Mouse (Mus musculus): ENCODE results near the gene Arfgef3. TPM values are rescaled to one million over a fixed set of nuclear protein-coding genes. Genes with fewer than 3 reads are reported as not detected.

Gene Arfgef3
- polyA plus RNA-seq, 1 experiment from 2014 or later, result 3.5 TPM

- no peak for DNase-seq (ENCODE audit: low spot score)
- Histone ChIP-seq H3K36me3 (ENCODE audit: insufficient read depth, low read length) (no peaks in the 10 kb centered on the region), H3K9ac (replicated peaks; ENCODE audit: low read depth) (no peak overlapping the region), H3K27ac (ENCODE audit: low read length) (no peak overlapping the region), H3K4me3 (ENCODE audit: low read depth, low read length) (no peak overlapping the region), H3K4me1 (ENCODE audit: insufficient read depth, low read depth, low read length) (no peaks in the 10 kb centered on the region), H3K4me2 (replicated peaks; ENCODE audit: low read depth, low read length) (no peak overlapping the region), H3K27me3 (replicated peaks; ENCODE audit: insufficient read depth, low read length) (no peaks in the 10 kb centered on the region), H3K9me3 (ENCODE audit: low read length) (no peaks in the 10 kb centered on the region)
- ATAC-seq, result no peak
- WGBS, result 89% methylated on average over 11 of the region's 11 CpGs
- no peak for TF ChIP-seq CTCF (IDR thresholded peaks at IDR 0.05)
- TF ChIP-seq EP300 (IDR thresholded peaks at IDR 0.05), result no peak
Measured at GRCm38 (mm10) chr10:18664794-18665193, 79.0 kb downstream of the Arfgef3 start.

- DNase-seq (ENCODE audit: low spot score) (no peak), ATAC-seq (no peak)
- Histone ChIP-seq H3K4me1 (ENCODE audit: insufficient read depth, low read depth, low read length) (no peaks in the 10 kb centered on the region), H3K27ac (ENCODE audit: low read length) (no peak overlapping the region), H3K4me3 (ENCODE audit: low read depth, low read length) (no peak overlapping the region), H3K9me3 (ENCODE audit: low read length) (no peaks in the 10 kb centered on the region), H3K36me3 (ENCODE audit: insufficient read depth, low read length) (no peaks in the 10 kb centered on the region), H3K4me2 (replicated peaks; ENCODE audit: low read depth, low read length) (no peak overlapping the region), H3K27me3 (replicated peaks; ENCODE audit: insufficient read depth, low read length) (no peaks in the 10 kb centered on the region), H3K9ac (replicated peaks; ENCODE audit: low read depth) (no peak overlapping the region)
- TF ChIP-seq CTCF (IDR thresholded peaks at IDR 0.05) (no peak), EP300 (IDR thresholded peaks at IDR 0.05) (no peak)
- 76% methylated on average over 2 of the region's 2 CpGs for WGBS
Measured at GRCm38 (mm10) chr10:18664016-18664415, 79.7 kb downstream of the Arfgef3 start.

DNA sequence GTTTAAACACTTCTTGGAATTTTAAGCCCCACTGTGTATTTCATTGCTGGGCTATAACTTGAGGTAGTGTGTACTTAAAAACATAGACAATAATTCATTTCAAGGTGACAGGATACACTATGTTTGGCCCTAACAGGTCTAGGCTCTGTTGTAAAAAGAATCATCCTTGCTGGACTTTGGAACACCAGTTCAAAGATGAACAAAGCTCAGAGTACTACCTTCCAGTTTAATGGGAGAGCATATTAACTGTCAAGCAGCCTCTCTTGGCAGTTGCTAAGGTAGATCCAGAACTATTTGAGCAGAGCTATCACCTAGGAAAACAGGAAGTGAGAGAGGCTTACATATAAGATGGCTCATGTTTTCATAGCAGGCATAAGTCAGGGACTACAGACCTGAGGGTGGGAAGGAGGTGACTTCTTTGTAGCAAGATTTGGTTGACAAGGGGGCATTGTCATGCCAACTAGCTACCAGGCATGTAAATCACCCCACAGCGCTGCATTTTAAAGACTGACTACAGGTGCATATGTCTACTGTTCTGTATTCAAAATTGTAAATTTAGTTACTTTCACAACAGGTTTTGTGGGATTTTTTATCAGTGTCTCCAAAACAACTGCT is 82.0 kb downstream of the Arfgef3 start:
- no peak for ATAC-seq
- 72% methylated on average over 1 of the region's 1 CpGs for WGBS
- H3K27me3 ChIP-seq (replicated peaks; ENCODE audit: insufficient read depth, low read length), result no peaks in the 10 kb centered on the region
- H3K9ac ChIP-seq (replicated peaks; ENCODE audit: low read depth), result no peak overlapping the region
- no peak overlapping the region for H3K4me2 ChIP-seq (replicated peaks; ENCODE audit: low read depth, low read length)
- no peak overlapping the region for H3K4me3 ChIP-seq (ENCODE audit: low read depth, low read length)
- no peak for TF ChIP-seq CTCF (IDR thresholded peaks at IDR 0.05)
- TF ChIP-seq EP300 (IDR thresholded peaks at IDR 0.05), result no peak
- H3K9me3 ChIP-seq (ENCODE audit: low read length), result no peaks in the 10 kb centered on the region
- no peaks in the 10 kb centered on the region for H3K4me1 ChIP-seq (ENCODE audit: insufficient read depth, low read depth, low read length)
- no peaks in the 10 kb centered on the region for H3K36me3 ChIP-seq (ENCODE audit: insufficient read depth, low read length)
- no peak overlapping the region for H3K27ac ChIP-seq (ENCODE audit: low read length)
- no peak for DNase-seq (ENCODE audit: low spot score)

- no peak overlapping the region for H3K4me3 ChIP-seq (ENCODE audit: low read depth, low read length)
- no peak overlapping the region for H3K4me2 ChIP-seq (replicated peaks; ENCODE audit: low read depth, low read length)
- no peaks in the 10 kb centered on the region for H3K36me3 ChIP-seq (ENCODE audit: insufficient read depth, low read length)
- no peak overlapping the region for H3K27ac ChIP-seq (ENCODE audit: low read length)
- 89% methylated on average over 2 of the region's 2 CpGs for WGBS
- H3K9ac ChIP-seq (replicated peaks; ENCODE audit: low read depth), result no peak overlapping the region
- no peaks in the 10 kb centered on the region for H3K4me1 ChIP-seq (ENCODE audit: insufficient read depth, low read depth, low read length)
- ATAC-seq (no peak), DNase-seq (ENCODE audit: low spot score) (no peak)
- H3K9me3 ChIP-seq (ENCODE audit: low read length), result no peaks in the 10 kb centered on the region
- TF ChIP-seq EP300 (IDR thresholded peaks at IDR 0.05), result no peak
- TF ChIP-seq CTCF (IDR thresholded peaks at IDR 0.05), result no peak
- no peaks in the 10 kb centered on the region for H3K27me3 ChIP-seq (replicated peaks; ENCODE audit: insufficient read depth, low read length)
Measured at GRCm38 (mm10) chr10:18660998-18661397, 82.8 kb downstream of the Arfgef3 start.

- no peak overlapping the region for H3K9ac ChIP-seq (replicated peaks; ENCODE audit: low read depth)
- H3K9me3 ChIP-seq (ENCODE audit: low read length), result no peaks in the 10 kb centered on the region
- no peaks in the 10 kb centered on the region for H3K36me3 ChIP-seq (ENCODE audit: insufficient read depth, low read length)
- ATAC-seq, result no peak
- H3K4me1 ChIP-seq (ENCODE audit: insufficient read depth, low read depth, low read length), result no peaks in the 10 kb centered on the region
- no peaks in the 10 kb centered on the region for H3K27me3 ChIP-seq (replicated peaks; ENCODE audit: insufficient read depth, low read length)
- no peak overlapping the region for H3K4me2 ChIP-seq (replicated peaks; ENCODE audit: low read depth, low read length)
- H3K4me3 ChIP-seq (ENCODE audit: low read depth, low read length), result no peak overlapping the region
- TF ChIP-seq CTCF (IDR thresholded peaks at IDR 0.05), result no peak
- no peak for TF ChIP-seq EP300 (IDR thresholded peaks at IDR 0.05)
- no peak overlapping the region for H3K27ac ChIP-seq (ENCODE audit: low read length)
- 87% methylated on average over 1 of the region's 1 CpGs for WGBS
- no peak for DNase-seq (ENCODE audit: low spot score)
Measured at GRCm38 (mm10) chr10:18657588-18657987, 86.2 kb downstream of the Arfgef3 start.

- no peak overlapping the region for H3K4me3 ChIP-seq (ENCODE audit: low read depth, low read length)
Measured at GRCm38 (mm10) chr10:18647069-18647468, 96.7 kb downstream of the Arfgef3 start.

GRCm38 (mm10) chr10:18646035-18646434 is 97.7 kb downstream of the Arfgef3 start:
- 70% methylated on average over 10 of the region's 10 CpGs for WGBS
- ATAC-seq, result no peak
- no peak overlapping the region for H3K4me2 ChIP-seq (replicated peaks; ENCODE audit: low read depth, low read length)

More at GRCm38 (mm10) chr10:18647069-18647468, 96.7 kb downstream of the Arfgef3 start:
- no peaks in the 10 kb centered on the region for H3K27me3 ChIP-seq (replicated peaks; ENCODE audit: insufficient read depth, low read length)
- no peak for TF ChIP-seq EP300 (IDR thresholded peaks at IDR 0.05)
- no peak for TF ChIP-seq CTCF (IDR thresholded peaks at IDR 0.05)
- 86% methylated on average over 1 of the region's 1 CpGs for WGBS
- H3K9me3 ChIP-seq (ENCODE audit: low read length), result no peaks in the 10 kb centered on the region
- H3K36me3 ChIP-seq (ENCODE audit: insufficient read depth, low read length), result no peaks in the 10 kb centered on the region
- DNase-seq (ENCODE audit: low spot score), result no peak
- no peak for ATAC-seq
- no peak overlapping the region for H3K9ac ChIP-seq (replicated peaks; ENCODE audit: low read depth)
- H3K4me1 ChIP-seq (ENCODE audit: insufficient read depth, low read depth, low read length), result no peaks in the 10 kb centered on the region
- no peak overlapping the region for H3K27ac ChIP-seq (ENCODE audit: low read length)
- no peak overlapping the region for H3K4me2 ChIP-seq (replicated peaks; ENCODE audit: low read depth, low read length)

More at GRCm38 (mm10) chr10:18646035-18646434, 97.7 kb downstream of the Arfgef3 start:
- no peaks in the 10 kb centered on the region for H3K36me3 ChIP-seq (ENCODE audit: insufficient read depth, low read length)
- no peak overlapping the region for H3K27ac ChIP-seq (ENCODE audit: low read length)
- H3K4me3 ChIP-seq (ENCODE audit: low read depth, low read length), result no peak overlapping the region
- H3K27me3 ChIP-seq (replicated peaks; ENCODE audit: insufficient read depth, low read length), result no peaks in the 10 kb centered on the region
- TF ChIP-seq EP300 (IDR thresholded peaks at IDR 0.05), result no peak
- TF ChIP-seq CTCF (IDR thresholded peaks at IDR 0.05), result no peak
- no peaks in the 10 kb centered on the region for H3K4me1 ChIP-seq (ENCODE audit: insufficient read depth, low read depth, low read length)
- no peak overlapping the region for H3K9ac ChIP-seq (replicated peaks; ENCODE audit: low read depth)
- H3K9me3 ChIP-seq (ENCODE audit: low read length), result no peaks in the 10 kb centered on the region
- DNase-seq (ENCODE audit: low spot score), result no peak
